Mouse (Mus musculus) forebrain, postnatal 0 days (tissue): ENCODE measurements around the gene Smug1. TPM values are rescaled to one million over a fixed set of nuclear protein-coding genes. Genes with fewer than 3 reads are reported as not detected.

Experiments used
- ATAC-seq: fragments of 200-750 bp; cut with Nextera tagmentation; 2 replicates; pipeline ENCODE4 v1.8.0; 2017; ENCODE audit warnings: mild to moderate bottlenecking, moderate library complexity
- DNase-seq: peaks from one replicate; pipeline ENCODE4 v3.0.0-alpha.2; 2015
- H3K27ac ChIP-seq: fragments of 300-500 bp; sonication (generic); 2 replicates; pipeline ENCODE4 v1.5.1; 2014; ENCODE audit warnings: low read depth, mild to moderate bottlenecking, antibody characterized with exemption, low read length, moderate library complexity, mixed read lengths
- H3K27me3 ChIP-seq: fragments of 300-500 bp; sonication (generic); 2 replicates; pipeline ENCODE4 v1.6.1; 2014; ENCODE audit warnings: mild to moderate bottlenecking, low read length, mixed read lengths; ENCODE audit not compliant: insufficient read depth
- H3K36me3 ChIP-seq: fragments of 300-500 bp; sonication (generic); 2 replicates; pipeline ENCODE4 v1.6.1; 2014; ENCODE audit warnings: mild to moderate bottlenecking, moderate library complexity; ENCODE audit not compliant: insufficient read depth
- H3K4me1 ChIP-seq: fragments of 300-500 bp; sonication (generic); 2 replicates; pipeline ENCODE4 v1.6.1; 2014; ENCODE audit warnings: antibody characterized with exemption; ENCODE audit not compliant: insufficient read depth
- H3K4me2 ChIP-seq: fragments of 300-500 bp; sonication (generic); 2 replicates; pipeline ENCODE4 v1.6.1; 2014; ENCODE audit warnings: low read depth, mild to moderate bottlenecking, moderate library complexity
- H3K4me3 ChIP-seq: fragments of 300-500 bp; sonication (generic); 2 replicates; pipeline ENCODE4 v1.5.1; 2014; ENCODE audit warnings: low read depth, low read length, mixed read lengths
- H3K9ac ChIP-seq: fragments of 300-500 bp; sonication (generic); 2 replicates; pipeline ENCODE4 v1.6.1; 2014; ENCODE audit warnings: mild to moderate bottlenecking
- H3K9me3 ChIP-seq: fragments of 300-500 bp; sonication (generic); 2 replicates; pipeline ENCODE4 v1.6.1; 2016; ENCODE audit warnings: low read length
- CTCF ChIP-seq: sonication (generic); IDR thresholded peaks from 2 replicates; pipeline ENCODE4 v1.5.1; 2016; ENCODE audit warnings: antibody characterized with exemption, control low read depth, low read depth
- WGBS: fragments of 180-500 bp; shearing (Covaris S2); extraction: QIAGEN DNeasy Blood & Tissue Kit; methylation state at CpG from one replicate; pipeline ENCODE4 v1.1.7; 2014; 5-methylcytosine and 5-hydroxymethylcytosine counted together
- polyA plus RNA-seq: library from polyadenylated mRNA; unstranded; fragments of >200 nt; fragmentation: Nextera tagmentation; extraction: Ambion mirVana; gene quantifications from 2 replicates; pipeline ENCODE4 v1.2.1, GENCODE M21; 2015
- total RNA-seq: library from RNA; depleted of rRNA; stranded (reverse); fragments of >200 nt; gene quantifications from 2 replicates; pipeline ENCODE4 v1.2.3, GENCODE M21; 2014

Gene Smug1
- total and polyA plus RNA-seq, 2 experiments from 2014 or later: 18.5 to 34.0 TPM

- no peaks in the 10 kb centered on the region for H3K9me3 ChIP-seq
- no peak overlapping the region for H3K4me3 ChIP-seq
- 55% methylated on average over 5 of the region's 5 CpGs for WGBS
- H3K4me1 ChIP-seq: no peaks in the 10 kb centered on the region
- DNase-seq (no peak), ATAC-seq (no peak)
- no peak overlapping the region for H3K9ac ChIP-seq
- H3K4me2 ChIP-seq: no peak overlapping the region
- peaks cover 11% of the 10 kb centered on the region; the same call in 1 of the 2 replicates for H3K27me3 ChIP-seq
- TF ChIP-seq CTCF: peak; percentile 37
- H3K36me3 ChIP-seq: no peaks in the 10 kb centered on the region
- no peak overlapping the region for H3K27ac ChIP-seq
Observed at GRCm38 (mm10) chr15:103121416-103121815, 45.5 kb downstream of the Smug1 start.

DNA sequence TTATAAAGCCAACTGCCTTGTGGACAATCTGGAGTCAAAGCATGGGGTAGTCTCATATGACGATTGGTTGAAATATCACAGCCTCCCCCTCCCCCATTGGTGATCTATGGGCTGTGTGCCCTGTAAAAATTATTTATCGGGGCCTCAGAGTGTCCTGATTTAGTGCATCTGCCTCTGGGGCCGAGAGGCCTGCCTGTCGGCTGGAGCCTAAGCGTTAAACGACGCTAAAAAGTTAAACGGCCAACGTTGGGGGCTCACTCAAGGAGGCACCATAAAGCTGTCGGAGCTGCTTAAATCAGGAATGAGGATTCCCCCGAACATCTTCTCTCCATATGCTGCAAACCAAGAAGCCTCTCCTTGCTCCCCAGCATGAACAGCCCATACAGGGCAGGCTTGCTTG is 46.3 kb downstream of the Smug1 start:
- TF ChIP-seq CTCF: no peak
- 77% methylated on average over 11 of the region's 11 CpGs for WGBS
- H3K27ac ChIP-seq: no peak overlapping the region
- no peak overlapping the region for H3K4me3 ChIP-seq
- ATAC-seq (no peak), DNase-seq (no peak)
- no peak overlapping the region for H3K9ac ChIP-seq
- H3K27me3 ChIP-seq: peaks cover 15% of the 10 kb centered on the region; the same call in 1 of the 2 replicates
- H3K9me3 ChIP-seq: no peaks in the 10 kb centered on the region
- no peak overlapping the region for H3K4me2 ChIP-seq
- no peaks in the 10 kb centered on the region for H3K36me3 ChIP-seq
- H3K4me1 ChIP-seq: no peaks in the 10 kb centered on the region

GRCm38 (mm10) chr15:103115726-103116125 is 51.2 kb downstream of the Smug1 start:
- H3K9me3 ChIP-seq: no peaks in the 10 kb centered on the region
- TF ChIP-seq CTCF: no peak
- 55% methylated on average over 5 of the region's 5 CpGs for WGBS
- H3K27ac ChIP-seq: no peak overlapping the region
- no peak for ATAC-seq
- H3K9ac ChIP-seq: no peak overlapping the region
- peaks cover 23% of the 10 kb centered on the region for H3K27me3 ChIP-seq
- H3K4me1 ChIP-seq: no peaks in the 10 kb centered on the region
- no peaks in the 10 kb centered on the region for H3K36me3 ChIP-seq
- no peak overlapping the region for H3K4me2 ChIP-seq
- no peak overlapping the region for H3K4me3 ChIP-seq
- no peak for DNase-seq

DNA sequence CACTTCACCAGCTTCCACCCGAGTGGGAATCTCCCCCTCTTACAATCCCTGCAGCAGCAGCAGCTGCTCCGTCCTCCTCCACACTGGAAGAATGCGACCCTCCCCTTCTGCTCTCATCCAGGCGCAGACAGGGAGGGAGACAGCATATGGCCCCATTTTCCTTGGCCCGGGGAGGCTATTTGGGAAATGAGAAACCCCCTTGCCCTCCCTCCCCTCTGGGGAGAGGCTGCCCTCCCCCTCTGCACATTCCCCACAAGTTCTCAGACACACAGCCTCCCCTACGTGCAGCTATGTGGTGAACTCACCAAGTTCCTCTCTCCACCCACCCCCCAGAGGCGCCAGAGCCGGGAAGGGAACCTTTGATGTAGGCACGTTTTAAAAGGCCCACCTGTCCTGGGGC is 51.6 kb downstream of the Smug1 start:
- no peak for DNase-seq
- H3K4me2 ChIP-seq: no peak overlapping the region
- ATAC-seq: peak; percentile 27; the same call in 1 of the 2 replicates
- H3K4me1 ChIP-seq: no peaks in the 10 kb centered on the region
- WGBS: 4% methylated on average over 9 of the region's 9 CpGs
- H3K36me3 ChIP-seq: no peaks in the 10 kb centered on the region
- H3K9ac ChIP-seq: no peak overlapping the region
- H3K27ac ChIP-seq: no peak overlapping the region
- H3K4me3 ChIP-seq: no peak overlapping the region
- peaks cover 23% of the 10 kb centered on the region for H3K27me3 ChIP-seq
- H3K9me3 ChIP-seq: no peaks in the 10 kb centered on the region
- no peak for TF ChIP-seq CTCF

DNA sequence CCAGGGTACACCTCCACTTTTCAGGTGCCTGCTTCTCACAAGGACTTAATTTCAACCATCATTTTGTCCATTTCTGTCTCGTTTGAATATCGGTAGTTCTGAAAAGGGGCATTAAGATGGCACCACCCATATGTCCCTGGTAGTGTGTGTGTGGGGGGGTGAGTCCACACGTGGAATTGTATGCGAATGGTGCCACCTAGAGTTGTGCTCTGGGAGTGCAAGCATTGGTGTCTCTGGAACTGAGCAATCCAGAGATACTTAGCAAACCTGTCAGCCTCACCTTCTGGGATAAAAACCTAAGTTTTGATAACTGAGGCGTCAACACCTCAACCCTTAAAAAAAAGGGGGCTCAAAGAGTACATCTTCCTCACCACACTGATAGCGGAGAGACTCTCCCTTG is 53.8 kb downstream of the Smug1 start:
- WGBS: 85% methylated on average over 6 of the region's 6 CpGs

GRCm38 (mm10) chr15:103112309-103112708 is 54.6 kb downstream of the Smug1 start:
- TF ChIP-seq CTCF: no peak
- DNase-seq: no peak

More for the DNA sequence above, 53.8 kb downstream of the Smug1 start:
- no peak overlapping the region for H3K4me3 ChIP-seq
- H3K9me3 ChIP-seq: no peaks in the 10 kb centered on the region
- H3K27ac ChIP-seq: no peak overlapping the region
- peak; percentile 37 for TF ChIP-seq CTCF
- ATAC-seq (no peak), DNase-seq (no peak)
- H3K4me1 ChIP-seq: no peaks in the 10 kb centered on the region
- no peaks in the 10 kb centered on the region for H3K36me3 ChIP-seq
- peaks cover 23% of the 10 kb centered on the region for H3K27me3 ChIP-seq
- H3K9ac ChIP-seq: no peak overlapping the region
- H3K4me2 ChIP-seq: no peak overlapping the region

DNA sequence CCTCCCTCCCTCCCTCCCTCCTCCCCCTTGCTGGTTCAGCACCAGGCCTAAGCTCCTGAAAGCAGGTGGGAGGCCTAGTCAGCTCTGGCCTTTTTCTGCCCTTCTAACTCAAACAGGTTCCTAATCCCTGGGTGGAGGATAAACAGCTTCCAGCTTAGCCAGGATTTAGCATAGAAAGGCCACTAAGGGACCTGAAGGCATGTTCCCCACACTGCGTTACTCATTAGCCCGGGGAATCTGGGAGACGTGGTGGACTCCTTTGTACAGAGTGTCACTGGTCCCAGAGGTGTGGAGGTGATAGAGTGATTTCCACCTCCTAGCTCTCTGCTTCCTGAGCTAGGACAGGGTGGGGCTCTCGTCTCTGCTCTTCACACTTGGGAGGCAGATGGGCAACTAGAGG is 57.0 kb downstream of the Smug1 start:
- no peak for TF ChIP-seq CTCF
- ATAC-seq (no peak), DNase-seq (no peak)
- Histone ChIP-seq H3K9me3 (no peaks in the 10 kb centered on the region), H3K4me2 (no peak overlapping the region), H3K4me3 (no peak overlapping the region), H3K9ac (no peak overlapping the region), H3K4me1 (no peaks in the 10 kb centered on the region), H3K27me3 (peaks cover 7% of the 10 kb centered on the region), H3K27ac (no peak overlapping the region), H3K36me3 (no peaks in the 10 kb centered on the region)
- WGBS: 21% methylated on average over 4 of the region's 4 CpGs

More at GRCm38 (mm10) chr15:103112309-103112708, 54.6 kb downstream of the Smug1 start:
- Histone ChIP-seq H3K27ac (no peak overlapping the region), H3K4me3 (no peak overlapping the region), H3K9me3 (no peaks in the 10 kb centered on the region), H3K9ac (no peak overlapping the region), H3K4me1 (no peaks in the 10 kb centered on the region), H3K27me3 (peaks cover 19% of the 10 kb centered on the region), H3K4me2 (no peak overlapping the region), H3K36me3 (no peaks in the 10 kb centered on the region)
- ATAC-seq: no peak
- WGBS: 61% methylated on average over 2 of the region's 2 CpGs
